Mouse (Mus musculus) stomach, postnatal 0 days (tissue): ENCODE data around the gene Smarcb1. TPM values are rescaled to one million over a fixed set of nuclear protein-coding genes. Genes with fewer than 3 reads are reported as not detected.

ENCODE experiments used
- ATAC-seq: fragments of 200-750 bp; cut with Nextera tagmentation; 2 replicates; pipeline ENCODE4 v1.8.0; 2017; ENCODE audit not compliant: low FRiP score, low TSS enrichment
- DNase-seq: peaks from one replicate; pipeline ENCODE4 v3.0.0-alpha.2; 2016; ENCODE audit warnings: low spot score
- H3K27ac ChIP-seq: fragments of 300-500 bp; sonication (generic); replicated peaks from 2 replicates; pipeline ENCODE4 v1.5.1; 2014; ENCODE audit warnings: mild to moderate bottlenecking, control low read depth
- H3K27me3 ChIP-seq: fragments of 300-500 bp; sonication (generic); 2 replicates; pipeline ENCODE4 v1.6.1; 2014; ENCODE audit warnings: low read length; ENCODE audit not compliant: control insufficient read depth, insufficient read depth
- H3K36me3 ChIP-seq: fragments of 300-500 bp; sonication (generic); 2 replicates; pipeline ENCODE4 v1.6.1; 2014; ENCODE audit warnings: low read length, mixed read lengths; ENCODE audit not compliant: control insufficient read depth, insufficient read depth
- H3K4me1 ChIP-seq: fragments of 300-500 bp; sonication (generic); replicated peaks from 2 replicates; pipeline ENCODE4 v1.6.1; 2014; ENCODE audit warnings: antibody characterized with exemption; ENCODE audit not compliant: control insufficient read depth, insufficient read depth
- H3K4me2 ChIP-seq: fragments of 300-500 bp; sonication (generic); replicated peaks from 2 replicates; pipeline ENCODE4 v1.6.1; 2014; ENCODE audit warnings: low read depth, mild to moderate bottlenecking, control low read depth, moderate library complexity
- H3K4me3 ChIP-seq: fragments of 300-500 bp; sonication (generic); 2 replicates; pipeline ENCODE4 v1.5.1; 2014; ENCODE audit warnings: low read depth, low read length, control low read depth
- H3K9ac ChIP-seq: fragments of 300-500 bp; sonication (generic); 2 replicates; pipeline ENCODE4 v1.6.1; 2014; ENCODE audit warnings: mild to moderate bottlenecking, low read length, control low read depth, mixed read lengths
- H3K9me3 ChIP-seq: fragments of 300-500 bp; sonication (generic); 2 replicates; pipeline ENCODE4 v1.6.1; 2016; ENCODE audit warnings: low read length; ENCODE audit not compliant: control insufficient read depth
- CTCF ChIP-seq: IDR thresholded peaks from 2 replicates; pipeline ENCODE4 v1.5.1; 2016; ENCODE audit warnings: antibody characterized with exemption, low read depth, mild to moderate bottlenecking, moderate library complexity
- EP300 ChIP-seq: optimal IDR thresholded peaks from 2 replicates; pipeline ENCODE3; 2016; ENCODE audit warnings: antibody characterized with exemption
- WGBS: fragments of 180-500 bp; shearing (Covaris S2); extraction: QIAGEN DNeasy Blood & Tissue Kit; methylation state at CpG from one replicate; pipeline ENCODE4 v1.1.7; 2014; 5-methylcytosine and 5-hydroxymethylcytosine counted together
- polyA plus RNA-seq: library from polyadenylated mRNA; unstranded; fragments of >200 nt; fragmentation: Nextera tagmentation; extraction: Ambion mirVana; gene quantifications from 2 replicates; pipeline ENCODE4 v1.2.1, GENCODE M21; 2015

Gene Smarcb1
- polyA plus RNA-seq, 1 experiment from 2014 or later = 81.9 TPM

DNA sequence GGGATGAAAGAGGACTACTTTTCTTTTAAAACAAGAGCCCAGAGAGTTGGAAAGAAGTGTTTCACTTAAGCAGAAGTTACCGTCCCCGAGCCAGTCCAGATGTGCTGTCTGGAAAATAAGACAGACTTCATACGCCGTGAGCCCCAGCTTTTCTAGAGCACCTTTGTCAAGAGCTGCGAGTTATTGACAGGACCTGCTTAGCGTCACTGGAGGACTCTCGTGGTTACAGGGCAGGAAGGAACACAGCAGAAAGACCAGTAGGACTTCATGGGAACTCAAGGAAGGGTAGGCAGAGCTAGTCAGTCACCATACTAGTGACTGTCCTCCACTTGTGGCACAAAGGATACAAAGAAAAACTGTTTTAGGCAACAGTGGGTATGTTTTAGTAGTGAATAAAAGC lies 5.9 kb downstream of the Smarcb1 start:
- Histone ChIP-seq H3K4me3 (no peak overlapping the region), H3K27me3 (no peaks in the 10 kb centered on the region), H3K27ac (no peak overlapping the region), H3K36me3 (peaks cover 12% of the 10 kb centered on the region), H3K4me1 (no peaks in the 10 kb centered on the region), H3K9ac (no peak overlapping the region), H3K4me2 (no peak overlapping the region), H3K9me3 (no peaks in the 10 kb centered on the region)
- ATAC-seq = no peak
- TF ChIP-seq EP300 = no peak
- no peak for TF ChIP-seq CTCF
- DNase-seq = no peak
- 72% methylated on average over 7 of the region's 7 CpGs for WGBS

DNA sequence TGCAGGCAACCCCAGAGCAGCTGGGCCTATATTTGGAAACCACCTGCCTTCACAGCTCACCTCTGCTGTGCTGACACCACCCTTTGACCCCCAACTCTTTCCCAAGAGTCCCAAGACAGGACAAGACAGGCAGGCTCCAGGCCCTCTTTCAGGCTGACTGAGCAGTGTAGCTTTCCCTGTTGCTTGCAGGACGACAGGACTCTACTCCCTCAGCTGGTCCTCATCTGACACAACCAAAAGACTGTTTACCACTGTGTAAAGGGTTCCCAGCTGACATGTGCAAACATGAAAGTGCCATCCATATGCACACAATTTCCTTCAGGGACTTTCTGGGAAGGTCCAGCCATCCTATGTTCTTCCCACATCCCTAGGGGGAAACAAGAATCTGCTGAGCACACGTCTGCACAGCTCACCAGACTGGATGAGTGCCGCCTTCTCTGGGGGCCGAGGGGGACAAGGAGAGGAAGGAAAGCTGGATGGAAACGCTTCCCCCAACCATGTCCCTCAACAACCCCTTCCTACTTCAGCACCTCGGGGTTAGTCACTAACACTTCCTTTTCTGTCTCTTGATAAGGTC lies 8.3 kb downstream of the Smarcb1 start:
- no peaks in the 10 kb centered on the region for H3K27me3 ChIP-seq
- no peak overlapping the region for H3K4me3 ChIP-seq
- DNase-seq = no peak
- 57% methylated on average over 6 of the region's 6 CpGs for WGBS
- H3K4me1 ChIP-seq = no peaks in the 10 kb centered on the region
- no peak for TF ChIP-seq EP300
- no peak for TF ChIP-seq CTCF
- H3K4me2 ChIP-seq = no peak overlapping the region
- H3K9me3 ChIP-seq = no peaks in the 10 kb centered on the region
- H3K36me3 ChIP-seq = peaks cover 20% of the 10 kb centered on the region
- no peak overlapping the region for H3K9ac ChIP-seq
- H3K27ac ChIP-seq = no peak overlapping the region
- no peak for ATAC-seq

DNA sequence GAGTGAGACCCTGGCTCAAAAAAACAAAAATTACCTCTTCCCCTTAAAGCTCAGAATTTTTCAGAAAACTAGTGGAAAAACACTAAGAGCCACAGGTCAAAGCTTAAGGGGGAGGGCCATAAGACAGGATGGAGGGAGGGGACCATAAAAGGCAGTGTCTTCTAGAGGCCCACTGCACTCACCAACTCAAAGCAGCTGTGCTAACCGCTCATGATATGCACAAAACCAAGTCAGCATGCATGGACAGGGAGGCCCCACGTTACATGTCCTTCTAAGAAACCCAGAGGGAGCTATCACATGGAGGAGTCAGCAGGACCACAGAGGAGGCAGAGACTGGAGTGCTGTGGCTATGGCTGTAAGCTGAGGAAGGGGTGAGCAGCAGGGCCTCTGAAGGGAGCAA lies 10.7 kb downstream of the Smarcb1 start:
- Histone ChIP-seq H3K27me3 (no peaks in the 10 kb centered on the region), H3K36me3 (peaks cover 24% of the 10 kb centered on the region), H3K4me3 (no peak overlapping the region), H3K4me2 (no peak overlapping the region), H3K9me3 (no peaks in the 10 kb centered on the region), H3K4me1 (no peaks in the 10 kb centered on the region), H3K27ac (no peak overlapping the region), H3K9ac (no peak overlapping the region)
- DNase-seq (no peak), ATAC-seq (no peak)
- WGBS = 84% methylated on average over 2 of the region's 2 CpGs
- TF ChIP-seq EP300 (no peak), CTCF (no peak)

DNA sequence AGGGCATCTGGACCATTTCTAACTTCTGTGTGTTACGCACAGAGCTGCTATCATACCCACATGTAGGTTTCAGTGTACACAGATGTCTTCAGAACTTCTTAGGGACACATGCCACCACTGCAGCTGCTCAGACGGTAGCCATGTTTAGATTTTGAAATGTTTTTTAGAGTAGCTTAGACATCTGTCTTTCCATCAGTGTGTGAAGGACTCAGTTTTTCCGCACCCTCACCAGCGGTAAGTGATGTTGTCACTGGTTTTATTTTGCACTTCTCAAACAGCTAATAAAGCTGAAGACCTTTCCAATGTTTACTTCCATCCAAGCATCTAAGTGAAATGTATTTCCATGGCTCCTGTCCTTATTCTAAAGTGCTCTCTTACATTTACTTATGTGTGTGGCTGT lies 14.5 kb downstream of the Smarcb1 start:
- H3K4me2 ChIP-seq = no peak overlapping the region

DNA sequence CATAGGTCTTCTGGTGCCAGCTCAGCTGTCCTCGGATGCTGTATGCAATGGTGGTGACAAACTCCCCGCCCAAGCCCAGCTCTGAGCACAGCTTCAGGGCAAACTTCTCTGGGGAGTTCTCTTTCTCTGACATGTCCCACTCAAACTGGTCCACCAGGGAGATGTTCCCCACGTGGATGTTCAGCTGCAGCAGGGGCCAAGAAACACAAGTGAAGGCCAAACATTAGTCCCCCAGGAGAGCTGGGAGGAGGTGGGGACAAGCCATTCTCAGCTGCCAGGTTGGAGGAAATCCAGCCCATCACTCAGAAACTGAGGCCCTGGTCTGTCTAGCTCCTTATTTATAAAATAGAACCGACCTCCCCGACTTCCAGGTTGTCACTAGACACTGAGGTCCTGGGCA lies 17.0 kb downstream of the Smarcb1 start:
- Histone ChIP-seq H3K4me2 (no peak overlapping the region), H3K4me1 (no peaks in the 10 kb centered on the region; the same call in 1 of the 2 replicates), H3K9me3 (no peaks in the 10 kb centered on the region), H3K4me3 (no peak overlapping the region), H3K9ac (no peak overlapping the region), H3K27ac (no peak overlapping the region), H3K36me3 (peaks cover 23% of the 10 kb centered on the region), H3K27me3 (no peaks in the 10 kb centered on the region)
- WGBS = 87% methylated on average over 5 of the region's 5 CpGs
- DNase-seq (no peak), ATAC-seq (no peak)
- TF ChIP-seq CTCF = no peak
- TF ChIP-seq EP300 = no peak

More for the DNA sequence above, 14.5 kb downstream of the Smarcb1 start:
- H3K4me3 ChIP-seq = no peak overlapping the region
- no peak for DNase-seq
- no peak overlapping the region for H3K9ac ChIP-seq
- no peaks in the 10 kb centered on the region for H3K4me1 ChIP-seq
- H3K36me3 ChIP-seq = peaks cover 42% of the 10 kb centered on the region
- no peak for ATAC-seq
- H3K27ac ChIP-seq = no peak overlapping the region
- no peaks in the 10 kb centered on the region for H3K9me3 ChIP-seq
- H3K27me3 ChIP-seq = no peaks in the 10 kb centered on the region
- TF ChIP-seq EP300 (no peak), CTCF (no peak)
- WGBS = 88% methylated on average over 4 of the region's 4 CpGs

DNA sequence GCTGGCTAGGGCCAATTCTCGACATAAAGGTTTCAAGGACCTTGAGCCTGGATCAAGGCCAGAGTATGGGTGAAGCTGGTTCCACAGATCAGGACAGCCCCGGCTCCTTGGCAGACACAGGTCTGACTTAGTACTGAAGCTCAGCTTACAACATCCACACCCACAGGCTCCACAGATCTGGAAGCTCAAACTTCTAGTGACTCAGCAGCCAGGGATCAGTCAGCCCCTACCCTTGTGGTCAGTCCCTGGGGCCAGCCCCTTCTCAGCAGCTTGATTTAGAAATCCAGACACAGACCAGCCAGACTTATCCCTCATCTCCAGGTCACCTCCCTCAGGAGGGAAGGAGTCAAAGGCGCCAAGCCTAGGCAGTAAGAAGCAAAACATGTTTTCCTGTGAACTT lies 22.6 kb downstream of the Smarcb1 start:
- Histone ChIP-seq H3K9me3 (no peaks in the 10 kb centered on the region), H3K4me3 (no peak overlapping the region), H3K27ac (peak overlapping the region; percentile 78), H3K27me3 (no peaks in the 10 kb centered on the region), H3K4me1 (peaks cover 3% of the 10 kb centered on the region; the same call in 1 of the 2 replicates), H3K9ac (no peak overlapping the region), H3K36me3 (peaks cover 24% of the 10 kb centered on the region), H3K4me2 (no peak overlapping the region)
- ATAC-seq (peak; percentile 58; the same call in 1 of the 2 replicates), DNase-seq (peak; percentile 24)
- WGBS = 35% methylated on average over 3 of the region's 3 CpGs
- TF ChIP-seq EP300 (no peak), CTCF (0 out of 2 replicates have a peak, but pooled peaks have one; percentile 2)
